Mouse (Mus musculus) gastrocnemius, adult 18-20 months (tissue): ENCODE measurements around the gene Gcnt1. TPM values are rescaled to one million over a fixed set of nuclear protein-coding genes. Genes with fewer than 3 reads are reported as not detected.

Experiments used
- total RNA-seq, 2 experiments: library from RNA; stranded (reverse); gene quantifications; 2 replicates each; pipeline ENCODE4 v1.2.3; 2021

Gcnt1 gene
- total RNA-seq, 2 experiments from 2014 or later, result 0.47 to 0.75 TPM

Other genes with a start within 250 kb of the Gcnt1 start
- 10 to 100 TPM; 71.3 to 73.5 TPM for gene Rfk, start 21.2 kb upstream of the Gcnt1 start, total RNA-seq